Mouse (Mus musculus) regulatory T cell (primary cell): ENCODE results near the gene Eif4a2.

ENCODE experiments used
- in situ Hi-C: fragments of 300-600 bp; cut with MboI, MseI; formaldehyde crosslinking; loops from one replicate; pipeline ENCODE4 v1.15.1; 2025; ENCODE audit warnings: high pct_unique_total_duplicates

The Eif4a2 gene

DNA sequence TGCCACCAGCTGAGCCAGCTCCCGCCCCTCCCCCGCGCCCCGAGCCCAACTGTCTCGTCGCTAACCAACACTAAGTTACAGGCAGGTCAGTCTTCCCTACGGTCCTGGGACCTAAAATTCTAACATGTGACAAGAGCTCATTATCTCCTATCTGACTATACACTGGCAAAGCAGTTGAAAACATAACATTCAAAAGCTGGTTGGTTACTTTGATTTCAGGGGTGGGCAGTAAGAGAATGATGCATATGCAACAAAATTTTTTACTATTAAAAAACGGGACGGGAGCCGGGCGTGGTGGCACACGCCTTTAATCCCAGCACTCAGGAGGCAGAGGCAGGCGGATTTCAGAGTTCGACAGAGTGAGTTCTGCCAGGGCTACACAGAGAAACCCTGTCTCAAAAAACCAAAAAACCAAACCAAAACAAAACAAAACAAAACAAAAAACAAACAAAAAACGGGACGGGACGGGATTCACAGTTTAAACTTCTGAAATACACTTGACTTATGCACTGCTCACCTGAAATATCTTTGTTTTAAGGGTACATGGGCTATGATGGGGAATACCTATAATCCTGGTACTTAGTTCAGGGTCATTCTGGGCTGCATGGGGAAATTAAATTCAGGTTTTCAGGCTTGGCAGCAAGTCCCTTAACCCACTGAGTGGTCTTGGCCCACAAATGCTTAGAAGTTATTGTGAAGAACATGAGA is 4.1 kb upstream of the Eif4a2 start:
- in situ Hi-C loops, result no loop called here

DNA sequence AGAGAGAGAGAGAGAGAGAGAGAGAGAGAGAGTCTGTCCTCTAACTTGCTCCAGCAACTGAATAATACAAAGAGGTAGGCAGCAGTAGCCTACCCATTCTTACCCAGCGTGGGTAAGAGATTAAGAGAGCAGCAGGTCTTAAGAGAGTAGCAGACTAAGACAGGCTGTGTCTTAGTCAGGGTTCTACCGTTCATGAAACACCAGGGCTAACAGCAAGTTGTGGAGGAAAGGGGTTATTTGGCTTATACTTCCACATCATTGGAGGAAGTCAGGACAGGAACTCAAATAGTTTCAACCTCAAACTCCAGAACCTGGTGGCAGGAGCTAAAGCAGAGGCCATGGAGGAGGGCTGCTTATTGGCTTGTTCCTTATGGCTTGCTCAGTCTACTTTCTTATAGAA is 3.4 kb upstream of the Eif4a2 start:
- in situ Hi-C loops, result no loop called here

DNA sequence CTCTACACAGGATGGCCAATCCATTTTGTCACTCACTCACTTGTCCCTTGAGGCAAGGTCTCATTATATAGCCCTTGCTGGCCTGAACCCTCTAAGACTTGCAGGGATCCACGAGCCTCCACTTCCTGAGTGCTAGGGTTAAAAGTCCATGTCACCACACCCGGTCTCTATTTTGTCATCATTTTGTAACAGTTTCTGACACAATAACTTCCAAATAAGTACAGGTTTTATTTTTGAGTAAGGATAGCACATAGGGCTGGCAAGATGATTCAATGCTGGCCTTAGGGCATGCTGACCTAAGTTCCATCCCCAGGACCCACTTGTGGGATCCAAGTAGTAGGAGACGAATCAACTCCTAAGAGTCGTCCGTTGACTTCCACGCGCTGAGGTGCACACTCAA is 1.1 kb upstream of the Eif4a2 start:
- in situ Hi-C loops, result no loop called here

DNA sequence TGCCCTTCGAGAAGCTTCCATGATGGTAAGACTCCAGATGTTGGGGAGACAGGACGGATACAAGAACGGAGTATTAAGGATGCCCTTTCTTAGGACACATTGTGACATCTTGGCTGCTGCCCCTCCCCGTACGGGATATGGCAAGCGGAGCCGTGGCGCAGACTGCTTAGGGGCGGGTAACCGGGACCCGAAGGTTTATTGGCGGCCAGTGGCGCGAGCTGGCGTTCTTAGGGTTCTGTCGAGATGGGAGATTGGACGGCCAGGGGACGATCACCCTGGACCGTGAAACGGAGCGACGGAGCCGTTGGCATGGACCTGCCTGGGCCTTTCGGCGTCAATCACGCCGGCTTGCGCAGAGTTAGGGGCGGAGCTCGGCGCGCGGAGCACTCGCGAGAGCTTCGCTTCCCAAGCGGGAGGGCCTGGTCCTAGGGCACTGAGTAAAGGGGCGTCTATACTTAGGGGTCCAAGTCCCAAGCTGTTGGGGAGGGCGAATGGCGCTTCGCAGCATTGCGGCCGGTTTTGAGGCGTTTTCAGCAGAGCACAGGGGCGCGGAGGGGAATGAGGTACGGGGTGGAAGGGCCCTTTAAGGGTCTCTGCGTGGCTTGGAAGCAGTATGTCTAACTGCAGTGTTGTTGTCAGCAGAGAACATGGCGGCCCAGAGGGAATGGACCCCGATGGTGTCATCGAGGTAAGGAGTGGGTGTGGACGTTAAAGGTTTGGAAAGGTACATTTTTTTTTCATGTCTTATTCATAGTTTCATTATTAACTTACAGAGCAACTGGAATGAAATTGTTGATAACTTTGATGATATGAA is 909 bp downstream of the Eif4a2 start:
- in situ Hi-C loops, result no loop called here

DNA sequence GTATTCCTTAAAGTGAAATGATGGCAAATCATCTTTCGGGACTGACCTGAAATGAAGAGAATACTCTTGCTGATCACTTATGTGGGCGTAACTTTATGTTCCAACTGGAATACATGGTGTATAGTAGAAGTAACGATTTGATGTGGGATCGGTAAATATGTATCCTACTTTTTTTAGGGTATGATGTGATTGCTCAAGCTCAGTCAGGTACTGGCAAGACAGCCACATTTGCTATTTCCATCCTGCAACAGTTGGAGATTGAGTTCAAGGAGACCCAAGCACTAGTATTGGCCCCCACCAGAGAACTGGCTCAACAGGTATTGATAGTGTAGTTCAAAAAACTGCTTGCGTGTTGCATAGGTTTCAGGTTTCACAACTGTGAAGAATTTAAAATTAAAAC is 1.7 kb downstream of the Eif4a2 start:
- in situ Hi-C loops, result no loop called here

DNA sequence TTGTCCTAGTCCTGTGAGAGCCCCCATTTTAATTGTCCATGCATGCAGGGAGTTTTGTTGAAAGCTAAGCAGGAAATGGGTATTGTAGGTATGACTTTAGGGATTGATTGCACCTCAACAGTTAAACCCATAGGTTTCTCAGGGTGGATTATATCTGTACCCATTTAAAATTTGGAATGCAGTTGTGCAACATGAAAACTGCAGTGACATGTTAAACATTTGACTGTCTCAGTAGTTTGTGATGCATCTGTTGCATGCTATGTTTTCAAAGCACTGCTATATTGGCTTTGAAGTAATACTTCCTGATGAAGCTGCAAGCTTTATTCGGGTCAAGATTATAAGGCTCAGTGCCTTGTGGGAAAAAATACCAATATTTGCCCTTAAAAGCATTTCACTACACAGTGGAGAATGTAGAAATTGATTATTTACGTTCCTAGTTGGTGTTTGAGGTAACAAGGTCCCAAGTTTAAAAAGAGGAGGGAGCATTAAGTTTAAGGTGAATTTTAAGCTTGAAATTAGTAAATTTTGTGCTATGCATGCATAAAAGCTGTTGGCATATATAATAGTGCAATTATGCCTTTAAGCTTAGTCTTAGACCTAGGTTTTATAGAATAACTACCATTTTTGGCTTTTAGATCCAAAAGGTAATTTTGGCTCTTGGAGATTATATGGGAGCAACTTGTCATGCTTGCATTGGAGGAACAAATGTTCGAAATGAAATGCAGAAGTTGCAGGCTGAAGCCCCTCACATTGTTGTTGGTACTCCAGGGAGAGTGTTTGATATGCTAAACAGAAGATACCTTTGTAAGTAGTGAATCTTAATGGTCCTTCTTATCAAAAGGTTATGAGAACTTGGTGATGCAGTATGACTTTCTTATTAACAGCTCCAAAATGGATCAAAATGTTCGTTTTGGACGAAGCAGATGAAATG is 2.4 kb downstream of the Eif4a2 start:
- in situ Hi-C loops, result loop anchor here (10.0 kb wide), 1 partner anchor 865 kb away; no protein-coding TSS in a partner anchor

DNA sequence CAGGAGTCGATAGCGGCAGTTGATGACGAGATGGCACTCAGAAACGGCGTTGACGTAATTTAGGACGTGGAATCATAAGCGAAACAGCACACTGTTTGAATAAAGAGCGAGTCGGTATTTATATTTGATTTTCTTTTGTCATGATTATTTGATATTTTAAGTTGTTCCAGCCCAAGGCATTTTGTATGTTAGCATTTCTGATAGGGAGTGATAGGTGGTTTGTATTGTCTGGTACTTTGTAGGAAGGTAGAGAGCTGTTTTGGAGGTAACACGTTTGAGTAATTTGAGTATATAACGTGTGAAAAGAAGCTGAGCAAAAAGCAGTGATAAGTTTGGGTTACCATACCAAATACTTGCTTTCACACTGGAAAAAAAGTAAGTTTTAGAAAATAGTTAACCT is 5.1 kb downstream of the Eif4a2 start:
- in situ Hi-C loops, result loop anchor here (10.0 kb wide), 1 partner anchor 868 kb away; no protein-coding TSS in a partner anchor

DNA sequence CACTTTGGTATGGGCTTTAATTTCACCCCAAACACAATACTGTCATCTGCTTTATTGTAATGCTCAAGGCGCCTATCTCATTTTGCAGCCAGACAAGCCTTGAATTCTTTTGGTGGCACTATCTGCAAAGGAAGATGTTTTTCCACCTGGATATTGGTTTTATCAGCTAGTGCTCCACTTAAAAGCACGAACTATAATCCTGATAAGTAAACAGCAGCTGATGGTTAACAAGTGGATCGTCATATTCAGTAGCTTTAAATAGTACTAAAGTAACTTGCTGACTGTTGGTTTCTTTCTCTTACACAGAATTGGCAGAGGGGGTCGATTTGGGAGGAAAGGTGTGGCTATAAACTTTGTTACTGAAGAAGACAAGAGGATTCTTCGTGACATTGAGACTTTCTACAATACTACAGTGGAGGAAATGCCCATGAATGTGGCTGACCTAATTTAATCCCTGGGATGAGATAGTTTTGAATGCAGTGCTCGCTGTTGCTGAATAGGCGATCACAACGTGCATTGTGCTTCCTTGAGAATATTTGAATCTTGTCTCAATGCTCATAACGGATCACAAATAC is 5.7 kb downstream of the Eif4a2 start:
- in situ Hi-C loops, result loop anchor here (10.0 kb wide), 1 partner anchor 868 kb away; no protein-coding TSS in a partner anchor

DNA sequence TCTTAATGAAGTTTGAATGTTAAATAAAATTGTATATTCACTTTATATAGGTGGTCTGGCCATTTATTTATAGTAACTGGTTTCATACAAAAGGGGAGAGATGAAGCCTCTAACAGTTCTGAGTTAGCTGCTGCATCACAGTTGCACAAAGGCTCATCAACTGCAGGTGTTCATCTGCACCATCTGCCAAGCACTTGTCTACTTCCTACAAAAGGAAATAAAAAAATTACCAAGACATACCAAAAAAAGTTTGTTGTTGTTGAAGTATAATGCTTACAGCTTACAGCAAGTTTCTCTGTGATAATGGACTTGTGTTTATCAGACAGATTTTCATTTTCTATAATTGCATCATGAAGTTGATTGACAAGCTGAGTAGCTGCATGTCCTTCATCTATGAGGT is 6.7 kb downstream of the Eif4a2 start:
- in situ Hi-C loops, result loop anchor here (10.0 kb wide), 1 partner anchor 869 kb away; no protein-coding TSS in a partner anchor

DNA sequence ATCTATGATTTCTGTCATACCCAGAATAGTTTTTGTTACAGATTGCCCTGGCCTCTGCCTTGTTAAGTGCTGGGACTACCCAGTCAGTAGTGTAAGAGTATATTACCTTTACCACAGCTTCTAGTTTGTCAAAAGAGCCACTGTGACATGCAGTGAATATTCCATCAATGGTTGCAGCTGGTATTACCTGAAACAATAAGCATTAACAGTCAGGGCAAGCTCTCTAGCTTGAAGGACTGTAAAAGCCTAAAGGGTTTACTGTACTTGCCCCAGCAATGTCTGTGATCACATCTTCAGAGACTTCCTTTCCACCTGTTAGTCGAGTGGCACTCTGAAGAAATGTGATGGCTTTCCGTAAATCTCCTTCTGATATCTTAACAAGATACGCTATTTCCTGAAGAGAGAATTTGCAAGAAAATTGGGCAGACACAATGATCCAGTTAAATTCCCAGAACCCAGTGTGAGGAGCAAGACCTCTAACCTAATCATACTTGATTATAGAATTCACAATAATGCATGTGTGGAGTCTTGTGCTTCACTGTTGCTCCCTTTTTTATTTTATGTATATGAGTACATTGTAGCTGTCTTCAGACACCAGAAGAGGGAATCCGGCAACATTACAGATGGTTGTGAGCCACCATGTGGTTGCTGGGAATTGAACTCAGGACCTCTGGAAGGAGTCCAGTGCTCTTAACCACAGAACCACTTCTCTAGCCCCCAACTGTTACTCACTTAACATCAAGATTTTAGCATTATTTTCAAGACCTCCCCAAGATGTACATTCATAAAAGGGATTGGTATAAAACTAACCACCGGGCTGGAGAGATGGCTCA is 7.3 kb downstream of the Eif4a2 start:
- in situ Hi-C loops, result loop anchor here (10.0 kb wide), 1 partner anchor 870 kb away; no protein-coding TSS in a partner anchor

DNA sequence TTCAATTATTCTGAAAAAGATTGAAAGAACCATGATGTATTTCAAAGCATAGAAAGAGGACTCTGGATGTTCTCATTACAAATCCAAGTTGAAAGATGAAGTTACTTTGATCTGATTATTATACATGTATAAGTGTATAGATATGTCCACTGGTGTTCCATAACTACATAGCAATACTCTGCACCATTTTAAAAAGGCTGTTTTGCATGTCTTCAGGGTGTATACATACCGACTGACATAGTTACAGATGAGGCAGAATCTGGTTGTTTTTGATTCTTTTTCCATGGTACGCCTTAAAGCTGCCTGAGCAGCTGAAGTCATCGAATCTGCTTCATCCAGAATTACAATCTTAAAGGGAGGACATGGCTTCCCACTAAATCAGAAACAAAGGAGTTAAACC is 8.2 kb downstream of the Eif4a2 start:
- in situ Hi-C loops, result loop anchor here (10.0 kb wide), 1 partner anchor 871 kb away; no protein-coding TSS in a partner anchor

DNA sequence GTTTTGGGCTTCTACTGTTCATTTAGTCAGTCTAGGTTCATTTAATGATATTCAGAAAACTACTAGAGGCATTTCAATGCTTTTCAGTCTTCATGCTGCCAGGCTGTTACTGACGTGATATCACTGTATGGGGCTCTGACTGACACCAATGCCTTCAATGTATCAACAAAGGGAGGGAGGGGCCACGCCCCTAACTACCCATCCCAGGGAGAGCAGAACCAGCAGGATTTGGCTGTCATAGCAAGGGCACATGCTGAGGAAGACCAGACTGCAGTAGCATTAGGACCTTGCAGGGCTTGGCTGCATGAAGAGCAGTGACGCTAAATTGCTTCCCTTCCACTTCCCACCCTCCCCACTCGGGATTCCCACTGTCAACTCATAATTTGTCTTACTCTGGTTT is 9.9 kb downstream of the Eif4a2 start:
- in situ Hi-C loops, result loop anchor here (10.0 kb wide), 1 partner anchor 872 kb away; no protein-coding TSS in a partner anchor

DNA sequence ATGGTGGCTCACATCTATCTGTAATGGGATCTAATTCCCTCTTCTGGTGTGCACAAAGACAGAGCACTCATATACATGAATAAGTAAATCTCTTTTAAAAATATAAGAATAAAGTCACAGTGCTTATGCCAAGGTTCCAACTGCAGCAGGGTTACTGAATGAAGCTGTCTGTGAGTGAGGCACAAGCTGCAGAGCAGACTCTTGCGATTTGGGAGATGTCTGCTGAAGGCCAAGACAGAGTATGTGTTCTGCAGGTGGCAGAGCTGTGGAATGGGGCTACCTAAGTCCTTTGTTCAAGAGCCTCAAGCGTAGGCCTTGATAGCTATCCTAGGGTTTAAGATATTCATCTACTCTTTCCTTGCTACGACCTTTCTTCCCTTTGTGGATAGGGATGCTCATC is 15.2 kb downstream of the Eif4a2 start:
- in situ Hi-C loops, result no loop called here

DNA sequence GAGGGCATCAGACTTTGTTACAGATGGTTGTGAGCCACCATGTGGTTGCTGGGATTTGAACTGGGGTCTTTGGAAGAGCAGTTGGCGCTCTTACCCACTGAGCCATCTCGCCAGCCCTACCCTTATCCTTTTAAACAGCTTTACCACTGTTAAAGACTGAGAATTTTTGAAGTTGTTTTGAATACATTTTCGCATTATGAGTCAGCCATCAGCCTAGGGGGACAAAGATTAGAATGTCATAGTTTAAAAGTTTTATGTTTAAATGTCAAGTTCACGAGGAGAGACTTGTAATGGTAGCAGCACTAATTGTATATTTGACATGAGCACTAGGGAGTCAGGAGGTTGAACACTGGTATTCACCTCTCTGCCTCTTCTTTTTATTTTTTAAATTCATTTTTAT is 15.9 kb downstream of the Eif4a2 start:
- in situ Hi-C loops, result no loop called here

DNA sequence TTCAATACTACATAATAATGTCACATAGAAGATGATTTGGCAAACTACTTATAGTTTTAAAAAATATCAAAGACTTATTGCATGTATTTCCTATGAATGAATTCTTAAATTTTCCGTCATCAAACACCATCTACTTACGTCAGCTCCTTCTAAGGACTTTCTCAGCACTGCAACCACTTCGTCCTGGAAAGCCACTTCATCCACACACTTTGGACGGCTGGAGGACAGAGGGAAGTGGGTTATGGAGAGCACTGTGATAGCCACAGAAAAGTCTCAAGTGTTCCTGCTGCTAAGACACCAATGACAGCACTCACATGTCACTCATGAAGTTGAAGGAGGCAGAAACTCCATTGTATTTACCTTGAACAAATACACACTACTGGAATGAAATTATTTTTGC is 17.2 kb downstream of the Eif4a2 start:
- in situ Hi-C loops, result no loop called here

DNA sequence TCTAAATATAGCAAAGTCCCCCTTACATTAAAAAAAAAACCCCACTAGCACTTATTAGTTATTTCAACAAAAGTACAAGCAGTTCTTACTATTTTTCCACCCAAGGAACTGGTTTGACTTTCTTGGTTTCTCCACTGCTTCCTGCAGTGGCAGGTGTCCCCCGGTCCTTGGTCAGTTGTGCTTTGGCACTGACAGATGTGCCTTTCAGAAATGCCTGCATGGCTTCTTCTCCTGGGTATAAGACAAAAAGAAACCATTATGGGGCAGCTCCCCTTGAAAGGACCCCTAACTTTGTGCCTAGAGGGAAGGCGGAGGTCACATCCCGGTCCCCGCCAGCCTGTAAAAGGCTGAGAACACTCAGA is 20.0 kb downstream of the Eif4a2 start:
- in situ Hi-C loops, result no loop called here

DNA sequence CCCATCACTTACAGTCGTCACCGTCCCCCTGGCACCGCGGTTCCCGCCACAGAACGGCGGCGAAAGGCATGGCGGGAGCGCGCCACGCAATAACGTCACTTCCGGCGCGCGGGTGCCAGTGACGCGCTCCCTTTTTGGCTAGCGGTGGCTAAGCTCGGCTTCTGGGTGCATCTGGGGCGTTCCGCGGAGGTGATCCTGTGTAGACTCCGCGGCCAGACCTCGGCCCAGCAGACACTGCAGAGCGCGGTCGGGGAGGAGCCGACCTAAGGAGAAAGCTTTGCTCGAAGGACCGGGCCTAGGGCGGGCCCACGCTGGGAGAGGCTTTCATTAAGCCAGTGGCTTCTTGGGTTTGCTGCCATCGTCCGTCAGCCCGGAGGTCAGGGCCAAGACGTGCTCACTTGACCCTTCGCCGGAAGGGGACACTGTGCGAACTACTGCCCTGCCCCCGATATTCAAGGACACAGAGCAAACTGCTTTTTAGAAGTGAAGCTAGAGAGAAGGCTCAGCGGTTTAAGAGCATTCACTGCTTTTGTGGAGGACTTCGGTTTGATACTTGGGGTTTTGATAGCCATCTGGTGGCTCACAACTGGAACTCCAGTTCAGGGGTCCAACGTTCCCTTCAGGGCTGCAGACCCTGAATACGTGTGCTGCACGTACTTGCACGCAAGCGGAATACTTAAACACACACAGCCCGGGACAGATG is 20.6 kb downstream of the Eif4a2 start, which contains the start of gene Rfc4:
TSS of gene Rfc4 (minus strand) at position 65 of the 703 bp plus-strand sequence.
- in situ Hi-C loops, result no loop called here

DNA sequence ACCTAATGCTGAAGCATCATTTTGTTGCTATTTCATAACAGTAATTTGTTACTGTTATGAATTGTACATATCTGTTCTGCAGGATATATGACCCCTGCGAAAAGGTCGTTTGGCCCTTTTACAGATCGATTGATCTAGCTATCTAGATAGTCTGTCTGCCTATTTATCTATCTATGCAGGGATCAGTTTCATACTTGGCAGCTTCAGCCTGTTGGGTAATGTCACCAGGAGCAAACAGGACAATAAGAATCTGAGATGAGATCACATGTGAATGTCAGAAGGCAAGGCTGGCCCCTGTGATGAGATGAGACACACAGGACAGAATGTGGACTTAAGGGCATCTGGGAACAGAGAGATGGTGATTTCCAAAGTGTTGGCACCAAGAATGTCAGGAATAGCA is 23.1 kb downstream of the Eif4a2 start:
- in situ Hi-C loops, result no loop called here

DNA sequence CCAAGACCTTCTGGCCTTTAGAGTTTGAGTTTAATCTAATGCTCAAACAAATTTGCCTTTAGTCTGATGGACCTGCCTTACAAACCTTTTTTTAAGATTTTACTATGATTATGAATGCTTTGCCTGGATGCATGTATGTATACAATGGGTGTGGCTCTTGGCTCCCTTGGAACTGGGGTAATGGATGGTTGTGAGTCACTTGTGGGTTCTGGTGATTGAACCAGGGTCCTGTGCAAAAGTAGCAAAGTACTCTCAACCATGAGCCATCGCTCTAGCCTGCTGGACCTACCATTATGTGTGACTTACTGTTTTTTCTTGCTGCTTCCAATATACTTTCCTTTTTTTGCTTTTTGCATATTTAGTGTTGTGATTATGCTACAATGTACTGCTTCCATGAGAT is 25.1 kb downstream of the Eif4a2 start:
- in situ Hi-C loops, result no loop called here
